Mouse (Mus musculus): ENCODE data around the gene Gps1.
"Not testable (repeated sequence)": the region's sequence is repeated elsewhere in the genome, so short reads cannot be mapped to it uniquely, and the experiment has no call there.

The Gps1 gene

DNA sequence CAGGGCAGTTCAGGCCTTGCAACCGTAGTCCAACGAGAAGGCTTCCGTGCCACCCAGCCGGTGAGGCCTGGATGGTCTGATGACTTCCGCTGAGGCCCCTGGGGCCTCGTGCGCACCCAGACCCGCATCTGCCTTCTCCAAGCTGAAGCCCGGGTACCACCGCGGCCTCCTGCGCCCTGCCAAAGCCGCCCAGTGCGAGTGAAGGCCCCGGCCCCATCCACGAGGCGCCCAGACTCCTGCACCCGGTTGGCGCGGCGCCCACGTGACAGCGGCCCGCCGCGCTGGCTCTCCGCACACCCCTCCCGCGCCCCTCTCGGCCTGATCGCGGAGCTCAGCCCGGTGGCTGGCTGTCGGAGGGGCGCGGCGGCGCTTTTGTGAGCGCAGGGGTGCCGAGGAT is 39.5 kb downstream of the Gps1 start:
- peak in 1 of 2 experiments; percentile 62 for DNase-seq

DNA sequence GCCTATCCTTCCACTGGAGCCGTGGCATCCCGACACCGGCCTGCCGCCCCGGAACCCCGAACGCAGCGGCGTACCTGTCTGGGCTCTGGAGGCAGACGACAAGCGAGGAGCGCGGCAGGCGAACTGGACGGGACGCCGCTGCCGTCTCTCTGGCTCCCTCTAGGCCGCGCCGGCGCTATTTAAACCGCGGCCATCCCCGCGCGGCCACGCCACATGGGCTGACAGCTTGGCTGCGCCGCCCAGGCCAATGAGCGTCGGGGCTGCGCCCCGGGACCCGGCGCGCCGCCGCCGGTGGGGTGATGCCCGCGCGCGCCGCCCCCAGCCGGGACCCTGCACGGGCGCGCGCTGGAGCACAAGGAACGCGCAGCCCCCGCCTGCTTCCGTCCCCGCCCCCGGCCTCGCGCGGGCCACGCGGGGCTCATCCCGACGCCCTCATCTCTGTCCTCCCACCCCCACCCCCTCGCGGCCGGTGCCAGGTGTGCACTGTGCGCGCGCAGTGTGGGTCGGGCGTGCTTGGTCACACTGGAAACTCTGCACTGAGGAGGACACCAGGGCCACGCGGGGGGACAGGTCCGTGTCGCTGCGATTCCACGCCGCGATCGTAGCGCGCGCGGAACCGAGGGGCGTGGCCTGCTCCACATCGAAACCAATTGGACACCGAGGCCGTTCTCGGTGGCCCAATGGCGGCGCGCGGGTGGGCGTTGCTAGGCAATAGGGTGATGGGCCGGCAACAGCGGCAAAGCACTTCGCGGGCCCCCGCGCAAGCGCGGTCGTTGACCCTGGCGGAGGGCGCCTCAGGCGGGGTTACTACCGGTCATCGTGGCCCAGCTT is 40.1 kb downstream of the Gps1 start, which contains the start of gene Fasn:
Gene Fasn, minus strand, starts transcription at position 592 of the 831 bp plus-strand sequence.
- peak; percentile 96 for DNase-seq

DNA sequence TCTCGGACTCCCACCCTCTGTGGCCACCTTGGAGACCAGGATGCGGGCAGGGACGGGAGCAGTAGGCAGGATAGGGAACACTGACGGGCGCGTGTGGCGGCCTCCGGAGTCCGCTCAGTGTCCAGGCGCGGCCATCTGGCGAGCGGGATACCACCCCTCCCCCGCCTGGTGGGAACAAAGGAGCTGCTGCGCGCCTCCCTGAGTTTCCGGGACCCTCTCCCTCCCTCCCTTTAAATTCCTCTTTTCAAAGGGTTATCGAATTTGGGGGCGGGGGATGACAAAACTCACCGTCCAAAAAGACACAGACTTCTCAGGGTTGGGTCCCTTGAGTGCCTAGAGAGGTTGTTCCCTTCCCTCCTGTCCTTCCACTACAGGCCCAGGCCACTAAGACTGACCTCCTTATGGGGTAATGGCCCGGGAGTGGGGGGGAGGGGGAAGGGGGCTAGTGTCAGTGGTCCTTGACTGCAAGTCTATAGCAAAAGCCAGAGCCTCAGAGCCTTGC is 40.8 kb downstream of the Gps1 start:
- DNase-seq = no peak

DNA sequence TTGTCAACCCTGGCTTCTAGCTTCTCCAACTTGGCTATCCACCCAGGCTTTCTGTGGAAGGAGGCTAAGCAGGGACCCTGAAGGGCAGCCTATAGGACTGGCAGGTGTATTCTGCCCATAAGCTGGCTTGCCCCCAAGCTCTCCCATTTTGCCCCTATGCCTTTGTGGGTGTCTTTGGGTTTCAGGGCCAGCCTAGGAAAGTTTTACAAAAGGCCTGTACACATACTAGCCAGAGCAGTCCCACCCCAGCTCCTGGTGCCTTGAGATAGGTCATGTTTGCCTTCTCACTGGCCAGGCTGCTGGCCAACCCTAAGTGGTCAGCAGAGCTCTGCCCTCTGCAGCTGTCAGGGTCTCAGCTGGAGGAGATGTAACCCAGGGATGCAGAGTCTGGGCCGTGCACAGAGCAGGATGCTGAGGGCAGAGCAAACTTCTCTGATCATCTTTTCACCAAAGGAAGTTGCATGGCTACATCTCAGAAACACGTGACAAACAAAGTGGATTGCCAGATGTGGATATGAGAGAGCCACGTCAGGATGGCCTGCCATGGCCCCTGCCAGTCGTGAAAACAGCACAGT is 41.3 kb downstream of the Gps1 start:
- peak in 1 of 2 experiments; percentile 14 for DNase-seq

DNA sequence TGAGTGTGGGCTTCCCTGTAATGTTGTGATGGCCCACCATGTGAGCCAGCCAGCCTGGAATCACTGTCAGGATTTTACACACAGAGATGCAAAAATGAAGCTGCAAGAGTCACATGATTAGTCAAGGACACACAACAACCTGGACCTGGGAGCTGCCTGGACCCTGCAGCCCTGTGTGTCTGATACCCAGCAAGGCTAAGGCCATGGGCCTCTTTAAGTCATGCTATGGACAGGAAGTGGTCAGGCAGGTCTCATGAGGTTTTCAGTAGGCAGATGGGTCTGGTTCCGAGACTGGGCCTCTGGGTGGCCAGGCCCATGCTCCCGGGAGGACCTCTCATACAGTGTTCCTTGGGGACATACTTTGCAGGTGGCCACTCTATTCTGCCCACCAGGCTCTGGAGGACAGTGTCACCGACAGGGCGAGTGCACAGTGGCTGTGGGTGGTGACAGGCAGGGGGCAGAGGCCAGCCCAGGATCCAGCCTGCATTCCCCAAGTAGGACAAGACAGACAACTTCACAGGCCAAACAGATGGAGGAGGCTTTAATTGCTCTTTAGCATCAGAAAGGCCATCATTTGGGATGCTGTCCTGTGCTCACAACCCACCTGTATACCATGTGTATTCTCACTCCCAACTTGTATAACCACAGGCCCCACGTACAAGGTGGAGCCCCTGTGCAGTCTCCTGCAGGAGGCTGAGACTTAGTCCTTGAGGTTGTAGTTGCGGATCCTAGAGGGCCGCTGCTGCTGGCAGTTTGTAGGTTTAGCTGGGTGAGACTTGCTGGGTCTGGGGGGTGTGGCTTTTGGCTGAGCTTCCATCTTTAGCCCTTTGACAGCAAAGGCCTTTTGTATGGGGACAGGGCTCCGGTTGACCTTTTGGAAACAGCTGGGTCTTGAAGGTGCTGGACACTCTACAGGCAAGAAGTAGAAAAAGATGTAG is 42.2 kb downstream of the Gps1 start:
- no peak for DNase-seq

DNA sequence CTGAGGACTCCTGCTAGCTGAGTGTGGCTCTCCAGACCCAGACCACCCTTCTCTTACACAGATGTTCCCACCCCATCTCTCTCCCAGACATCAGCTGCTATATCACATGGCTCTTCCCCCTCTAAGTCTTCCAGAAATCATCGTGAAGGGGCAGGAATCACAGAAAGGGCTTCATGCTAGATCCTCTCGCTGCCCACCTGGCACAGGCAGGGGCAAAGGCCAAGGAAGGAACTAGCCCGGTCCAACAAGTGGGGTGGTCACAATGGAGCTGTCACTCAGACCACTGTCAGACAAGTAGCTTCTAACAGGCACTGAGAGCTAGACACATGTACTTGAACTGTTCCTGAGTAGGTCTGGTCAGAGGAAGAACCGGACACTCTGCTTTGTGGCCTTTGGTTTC is 44.3 kb downstream of the Gps1 start:
- no peak for DNase-seq

DNA sequence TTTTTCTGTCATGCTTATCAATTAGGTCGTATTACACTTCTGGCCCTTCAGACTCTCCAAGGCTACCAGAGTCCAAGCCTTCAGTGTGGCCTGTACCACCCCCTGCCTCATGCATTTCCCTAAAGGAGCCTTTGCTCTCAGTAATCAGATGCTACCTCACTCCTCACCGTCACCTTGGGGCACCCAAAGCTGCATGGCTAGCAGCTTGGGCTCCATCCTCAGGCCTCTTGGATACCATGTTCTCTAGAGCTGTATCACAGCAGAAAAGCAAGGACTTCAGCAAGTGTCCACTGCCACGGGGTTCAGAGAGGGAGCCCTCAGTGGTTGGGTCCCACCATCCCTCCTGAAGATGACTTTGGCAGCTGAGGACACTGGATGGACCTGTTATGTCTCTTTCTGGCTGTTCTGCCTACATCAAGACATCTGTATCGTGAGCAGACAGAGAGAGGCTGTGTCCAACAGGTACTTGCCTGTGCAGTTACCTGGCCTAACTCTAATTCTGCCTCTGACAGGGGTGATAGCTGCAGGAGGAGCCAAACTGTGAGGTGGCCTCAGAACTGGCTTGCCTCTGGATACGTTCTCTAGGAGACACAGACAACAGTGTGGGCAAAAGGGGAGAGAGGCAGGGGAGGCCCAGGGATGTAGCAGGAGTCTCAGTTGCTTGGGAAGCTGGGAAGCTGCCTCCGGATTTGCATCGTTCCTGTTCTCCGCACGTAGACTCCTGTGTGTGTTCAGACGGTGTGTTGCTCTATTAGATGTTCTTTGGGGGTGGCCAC is 45.9 kb downstream of the Gps1 start:
- no peak for DNase-seq

DNA sequence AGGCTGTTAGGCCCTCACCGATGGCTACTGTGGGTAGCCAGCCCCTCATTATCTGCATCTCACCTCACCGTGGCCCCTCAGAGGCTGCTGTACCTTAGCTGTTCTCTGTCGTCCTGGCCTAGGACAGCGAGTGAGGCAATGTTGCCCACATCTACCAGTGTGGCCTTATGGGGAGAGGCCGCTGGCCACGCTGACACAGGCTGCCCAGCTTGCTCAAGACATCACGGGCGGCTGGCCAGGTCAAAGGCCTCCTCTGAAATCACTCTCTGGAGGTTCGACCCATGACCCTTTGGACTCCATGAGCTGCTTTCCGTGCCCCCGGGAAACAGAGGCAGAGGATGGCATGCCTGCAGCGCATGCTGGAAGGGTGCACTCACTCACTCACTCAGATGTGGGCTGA is 46.6 kb downstream of the Gps1 start:
- no peak for DNase-seq

DNA sequence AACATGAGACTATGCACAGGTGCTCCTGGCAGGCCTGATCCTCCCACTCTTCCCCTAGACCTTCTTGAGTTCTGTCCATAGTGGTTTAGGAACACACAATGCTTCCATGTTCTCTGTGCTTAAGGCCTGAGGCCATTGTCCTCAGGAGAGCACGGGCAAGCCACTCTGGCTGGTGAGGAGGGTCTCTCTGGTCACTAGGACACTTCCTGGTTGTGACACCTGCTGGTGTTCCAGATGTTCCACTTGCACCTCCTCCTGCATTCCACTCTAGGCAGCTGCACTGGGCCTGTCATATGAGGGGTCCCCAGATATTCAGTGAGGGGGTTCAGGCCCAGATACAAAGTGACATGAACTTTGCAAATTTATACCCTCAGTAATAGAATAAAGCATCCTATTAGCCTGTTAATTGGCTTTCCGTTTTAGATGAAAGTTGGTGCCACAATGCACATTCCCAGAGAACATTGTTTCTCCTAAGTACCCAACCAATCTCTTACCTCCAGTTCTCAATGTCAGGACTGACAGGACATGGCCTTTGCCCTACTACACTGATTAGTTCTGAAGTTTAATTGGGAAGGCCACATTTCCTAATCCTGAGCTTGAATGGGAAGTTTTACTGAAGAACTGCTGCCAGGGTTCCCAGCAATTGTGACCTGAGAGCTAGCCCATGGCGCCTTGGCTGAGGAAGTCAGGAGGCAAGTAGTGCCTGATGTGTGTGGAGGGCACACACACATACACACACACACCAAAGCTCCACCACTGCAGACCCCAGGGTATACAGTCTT is 47.8 kb downstream of the Gps1 start:
- no peak for DNase-seq

DNA sequence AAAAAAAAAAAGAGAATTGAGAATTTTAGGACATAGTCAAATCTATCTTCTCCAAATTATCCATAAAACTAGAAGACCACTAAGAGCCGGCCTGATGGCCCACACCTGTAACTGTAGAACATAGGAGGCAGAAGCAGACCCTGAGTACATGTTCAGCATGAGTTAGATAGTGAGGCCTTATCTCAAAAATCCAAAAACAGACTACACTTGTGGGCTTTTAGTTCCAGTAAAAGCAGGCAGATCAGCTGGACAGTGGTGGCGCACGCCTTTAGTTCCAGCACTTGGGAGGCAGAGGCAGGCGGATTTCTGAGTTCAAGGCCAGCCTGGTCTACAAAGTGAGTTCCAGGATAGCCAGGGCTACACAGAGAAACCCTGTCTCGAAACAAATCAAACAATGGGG is 48.9 kb downstream of the Gps1 start:
- not testable (repeated sequence) for DNase-seq

DNA sequence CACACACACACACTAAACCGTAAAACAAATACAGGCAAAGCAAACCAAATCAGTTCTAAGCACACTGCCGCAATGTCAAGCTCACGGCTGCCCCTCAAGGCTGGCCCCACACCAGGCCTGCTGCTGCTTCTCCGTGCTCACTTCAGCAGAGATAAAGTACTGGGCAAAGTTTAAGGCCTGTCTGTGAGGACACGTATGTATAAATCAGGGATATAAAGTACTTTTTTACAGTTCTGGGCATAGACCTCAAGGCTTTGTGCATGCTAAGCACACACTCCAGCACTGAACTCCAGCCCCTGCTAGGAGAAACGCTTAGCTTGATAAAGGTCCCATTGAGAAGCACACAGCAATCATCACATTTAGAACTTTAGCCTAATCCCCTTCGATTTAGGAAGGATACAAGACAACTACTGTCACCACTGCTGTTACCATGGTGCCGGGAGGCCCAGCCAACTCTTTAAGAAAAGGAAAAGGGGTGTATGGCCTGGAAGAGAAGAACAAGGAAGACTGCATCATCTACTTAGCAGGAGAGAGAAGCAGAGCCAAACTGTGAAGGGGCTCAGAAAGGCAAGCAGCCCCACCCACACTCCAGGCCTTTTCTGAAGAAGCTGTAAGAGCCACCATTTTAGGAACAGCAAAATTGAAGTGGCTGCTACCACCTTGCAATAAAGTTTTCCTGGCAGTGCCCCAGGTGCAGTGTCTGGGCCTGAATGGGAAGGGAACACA is 49.6 kb downstream of the Gps1 start:
- no peak for DNase-seq
